Mouse (Mus musculus) liver (tissue): ENCODE results near the gene Scel.

Experiments used
- DNase-seq: peaks from one replicate; pipeline ENCODE4 v3.0.0-alpha.2; 2020; ENCODE audit warnings: mixed read lengths

Scel gene

GRCm38 (mm10) chr14:103515419-103515818 lies 2.3 kb downstream of the Scel start:
- DNase-seq = no peak

GRCm38 (mm10) chr14:103526286-103526685 lies 13.1 kb downstream of the Scel start:
- no peak for DNase-seq

- DNase-seq = no peak
Observed at GRCm38 (mm10) chr14:103529733-103530367, 16.7 kb downstream of the Scel start.

- DNase-seq = no peak
Observed at GRCm38 (mm10) chr14:103531722-103532341, 18.7 kb downstream of the Scel start.

GRCm38 (mm10) chr14:103535511-103536024 lies 22.4 kb downstream of the Scel start:
- no peak for DNase-seq

GRCm38 (mm10) chr14:103536334-103536733 lies 23.2 kb downstream of the Scel start:
- DNase-seq = no peak

GRCm38 (mm10) chr14:103537355-103538056 lies 24.4 kb downstream of the Scel start:
- peak; percentile 26 for DNase-seq

GRCm38 (mm10) chr14:103539796-103540195 lies 26.7 kb downstream of the Scel start:
- DNase-seq = no peak

- no peak for DNase-seq
Observed at GRCm38 (mm10) chr14:103541679-103542078, 28.5 kb downstream of the Scel start.

GRCm38 (mm10) chr14:103543304-103544079 lies 30.4 kb downstream of the Scel start:
- DNase-seq = no peak

GRCm38 (mm10) chr14:103545734-103546133 lies 32.6 kb downstream of the Scel start:
- no peak for DNase-seq

GRCm38 (mm10) chr14:103546246-103546645 lies 33.1 kb downstream of the Scel start:
- no peak for DNase-seq

GRCm38 (mm10) chr14:103548220-103548619 lies 35.1 kb downstream of the Scel start:
- DNase-seq = no peak

GRCm38 (mm10) chr14:103550480-103550879 lies 37.3 kb downstream of the Scel start:
- peak; percentile 67 for DNase-seq

- no peak for DNase-seq
Observed at GRCm38 (mm10) chr14:103550921-103551320, 37.8 kb downstream of the Scel start.

GRCm38 (mm10) chr14:103551921-103552320 lies 38.8 kb downstream of the Scel start:
- no peak for DNase-seq

- no peak for DNase-seq
Observed at GRCm38 (mm10) chr14:103552379-103552778, 39.2 kb downstream of the Scel start.

GRCm38 (mm10) chr14:103556609-103557008 lies 43.5 kb downstream of the Scel start:
- DNase-seq = no peak

- no peak for DNase-seq
Observed at GRCm38 (mm10) chr14:103561383-103562096, 48.4 kb downstream of the Scel start.

- no peak for DNase-seq
Observed at GRCm38 (mm10) chr14:103567957-103568356, 54.8 kb downstream of the Scel start.

- no peak for DNase-seq
Observed at GRCm38 (mm10) chr14:103568433-103568832, 55.3 kb downstream of the Scel start.

- no peak for DNase-seq
Observed at GRCm38 (mm10) chr14:103571598-103572320, 58.6 kb downstream of the Scel start.
